Mouse (Mus musculus) MEL (cell line): ENCODE measurements around the gene Zfp512b. TPM values are rescaled to one million over a fixed set of nuclear protein-coding genes. Genes with fewer than 3 reads are reported as not detected.
A peak's percentile ranks its signal among the peaks of the same experiment; 100 is the strongest.

Experiments used
- DNase-seq: peaks from one replicate; pipeline ENCODE4 v3.0.0; 2011; ENCODE audit warnings: low read depth, low spot score
- H3K27ac ChIP-seq: 2 replicates; pipeline ENCODE4 v1.5.1; 2012; ENCODE audit warnings: low read depth, mild to moderate bottlenecking, control low read depth, low read length, moderate library complexity; ENCODE audit not compliant: control insufficient read depth
- H3K27me3 ChIP-seq, 2 experiments: fragments of 150-350 bp in 1 of 2; sonication (generic) in 1 of 2; 2 replicates each; pipeline ENCODE4 v1.6.1; 2012; ENCODE audit warnings: low read length in 2 of 2, mild to moderate bottlenecking in 2 of 2, improper control_type of control experiment in 1 of 2, moderate library complexity in 1 of 2; ENCODE audit not compliant: insufficient read depth in 2 of 2, control insufficient read depth in 1 of 2
- H3K36me3 ChIP-seq, 2 experiments: 2 replicates each; pipeline ENCODE4 v1.6.1; 2012 to 2014; ENCODE audit warnings: low read length in 2 of 2, improper control_type of control experiment in 1 of 2, inconsistent platforms in 1 of 2, mild to moderate bottlenecking in 1 of 2; ENCODE audit not compliant: insufficient read depth in 2 of 2, control insufficient read depth in 1 of 2
- H3K4me1 ChIP-seq, 2 experiments: fragments of 150-350 bp in 1 of 2; sonication (generic) in 1 of 2; 2 replicates each; pipeline ENCODE4 v1.6.1; 2012; ENCODE audit warnings: low read length in 2 of 2, improper control_type of control experiment in 1 of 2, mild to moderate bottlenecking in 1 of 2; ENCODE audit not compliant: insufficient read depth in 2 of 2, control insufficient read depth in 1 of 2
- H3K4me3 ChIP-seq, 2 experiments: fragments of 150-350 bp in 1 of 2; sonication (generic) in 1 of 2; 2 replicates each; pipeline ENCODE4 v1.5.1; 2012; ENCODE audit warnings: low read depth in 2 of 2, low read length in 2 of 2, mild to moderate bottlenecking in 2 of 2, moderate library complexity in 2 of 2, control low read depth in 1 of 2, improper control_type of control experiment in 1 of 2; ENCODE audit not compliant: control insufficient read depth in 1 of 2, insufficient read depth in 1 of 2
- H3K79me2 ChIP-seq: 2 replicates; pipeline ENCODE4 v1.6.1; 2012; ENCODE audit warnings: mild to moderate bottlenecking, low read length, moderate library complexity; ENCODE audit not compliant: control insufficient read depth, poor library complexity, insufficient read depth
- H3K9ac ChIP-seq: 2 replicates; pipeline ENCODE4 v1.6.1; 2012; ENCODE audit warnings: low read depth, mild to moderate bottlenecking, control low read depth, low read length, moderate library complexity; ENCODE audit not compliant: control insufficient read depth, poor library complexity, severe bottlenecking
- H3K9me3 ChIP-seq: fragments of 150-350 bp; sonication (generic); replicated peaks from 2 replicates; pipeline ENCODE4 v1.6.1; 2012; ENCODE audit warnings: mild to moderate bottlenecking, low read length, improper control_type of control experiment, moderate library complexity; ENCODE audit not compliant: insufficient read depth
- EP300 ChIP-seq, 2 experiments: IDR thresholded peaks; 2 replicates each; pipeline ENCODE4 v1.6.1; 2011; ENCODE audit warnings: improper control_type of control experiment in 2 of 2, low read length in 2 of 2, low read depth in 1 of 2, mild to moderate bottlenecking in 1 of 2
- ETS1 ChIP-seq: IDR thresholded peaks from 2 replicates; pipeline ENCODE4 v1.6.1; 2012; ENCODE audit warnings: low read depth, mild to moderate bottlenecking, inconsistent platforms, low read length, improper control_type of control experiment, moderate library complexity
- GATA1 ChIP-seq: IDR thresholded peaks from 2 replicates; pipeline ENCODE4 v1.6.1; 2011; ENCODE audit warnings: low read depth, low read length, improper control_type of control experiment
- KAT2A ChIP-seq: conservative IDR thresholded peaks from 2 replicates; pipeline ENCODE4 v1.6.1; 2012; ENCODE audit warnings: low read depth, low read length, improper control_type of control experiment, inconsistent platforms
- MAZ ChIP-seq: IDR thresholded peaks from 2 replicates; pipeline ENCODE4 v1.6.1; 2012; ENCODE audit warnings: low read depth, mild to moderate bottlenecking, inconsistent platforms, low read length, improper control_type of control experiment
- MYB ChIP-seq: IDR thresholded peaks from 2 replicates; pipeline ENCODE4 v1.6.1; 2011; ENCODE audit warnings: mild to moderate bottlenecking, low read depth, low read length, improper control_type of control experiment
- MYC ChIP-seq: IDR thresholded peaks from 2 replicates; pipeline ENCODE4 v1.6.1; 2011; ENCODE audit warnings: low read depth, mild to moderate bottlenecking, low read length, improper control_type of control experiment, moderate library complexity
- NRF1 ChIP-seq: IDR thresholded peaks from 2 replicates; pipeline ENCODE4 v1.6.1; 2014; ENCODE audit warnings: low read depth, mild to moderate bottlenecking, inconsistent platforms, low read length, improper control_type of control experiment, moderate library complexity; ENCODE audit not compliant: poor library complexity, insufficient read depth, severe bottlenecking
- POLR2A ChIP-seq, 2 experiments: IDR thresholded peaks; 2 replicates each; pipeline ENCODE4 v1.6.1; 2011 to 2012; ENCODE audit warnings: low read length in 2 of 2, mild to moderate bottlenecking in 2 of 2, control low read depth in 1 of 2, improper control_type of control experiment in 1 of 2, low read depth in 1 of 2, moderate library complexity in 1 of 2; ENCODE audit not compliant: control insufficient read depth in 1 of 2, insufficient read depth in 1 of 2, poor library complexity in 1 of 2
- POLR2AphosphoS5 ChIP-seq: IDR thresholded peaks from 2 replicates; pipeline ENCODE4 v1.6.1; 2012; ENCODE audit warnings: low read depth, borderline replicate concordance, mild to moderate bottlenecking, inconsistent platforms, low read length, moderate library complexity, mixed read lengths
- TCF12 ChIP-seq: IDR thresholded peaks from 2 replicates; pipeline ENCODE4 v1.6.1; 2014; ENCODE audit warnings: low read depth, mild to moderate bottlenecking, inconsistent platforms, low read length, improper control_type of control experiment, moderate library complexity
- ZMIZ1 ChIP-seq: IDR thresholded peaks from 2 replicates; pipeline ENCODE4 v1.6.1; 2012; ENCODE audit warnings: low read depth, mild to moderate bottlenecking, inconsistent platforms, low read length, improper control_type of control experiment, moderate library complexity
- polyA plus RNA-seq, 2 experiments: library from polyadenylated mRNA; stranded (reverse) in 1 of 2; unstranded in 1 of 2; fragments of >175 nt in 1 of 2; fragments of >200 nt in 1 of 2; gene quantifications; 2 replicates each; pipeline versions ENCODE4 v1.2.1 to v1.2.4; 2012; ENCODE audit warnings: low replicate concordance in 2 of 2, low read depth in 1 of 2; ENCODE audit not compliant: insufficient read length in 2 of 2, insufficient read depth in 1 of 2, missing spikeins in 1 of 2
- total RNA-seq: library from RNA; depleted of rRNA; stranded (reverse); fragments of 300-350 nt; gene quantifications from 2 replicates; pipeline ENCODE4 v1.2.3, GENCODE M21; 2012

Zfp512b gene
- total and polyA plus RNA-seq, 3 experiments = 15.5 to 37.6 TPM; not detected in 1

GRCm38 (mm10) chr2:181576613-181577012, 16.0 kb downstream of the Zfp512b start:
- Histone ChIP-seq H3K36me3 (peaks cover 0 to 19% of the 10 kb centered on the region in 2 experiments; a peak in 2 of 4 replicates), H3K27me3 (no peaks in the 10 kb centered on the region), H3K9ac (no peak overlapping the region), H3K9me3 (no peaks in the 10 kb centered on the region), H3K27ac (no peak overlapping the region), H3K4me1 (peaks cover 15 to 20% of the 10 kb centered on the region in 2 experiments; a peak in 3 of 4 replicates), H3K4me3 (no peak overlapping the region), H3K79me2 (peaks cover 8% of the 10 kb centered on the region)
- DNase-seq = no peak
- TF ChIP-seq GATA1 (peak; percentile 58), TCF12 (peak; percentile 33; the same call in 1 of the 2 replicates), EP300 (IDR thresholded peaks at IDR 0.05; ENCODE audit: low read depth in 1 of 2, low read length in 2 of 2) (peak in 1 of 2 experiments; percentile 42; a peak in 1 of 4 replicates), MYB (no peak), ETS1 (no peak)

GRCm38 (mm10) chr2:181574921-181575545, 17.6 kb downstream of the Zfp512b start:
- no peak for TF ChIP-seq POLR2A (IDR thresholded peaks at IDR 0.05; ENCODE audit: control insufficient read depth in 1 of 2, insufficient read depth in 1 of 2, low read depth in 1 of 2, low read length in 2 of 2, poor library complexity in 1 of 2)
- TF ChIP-seq NRF1 = no peak
- no peak for TF ChIP-seq KAT2A
- no peak for TF ChIP-seq ZMIZ1
- no peaks in the 10 kb centered on the region for H3K79me2 ChIP-seq
- DNase-seq = no peak
- peaks cover 15 to 20% of the 10 kb centered on the region in 2 experiments; a peak in 3 of 4 replicates for H3K4me1 ChIP-seq
- H3K4me3 ChIP-seq = no peak overlapping the region
- H3K9ac ChIP-seq = no peak overlapping the region
- H3K27me3 ChIP-seq = no peaks in the 10 kb centered on the region
- H3K36me3 ChIP-seq = peaks cover 0 to 19% of the 10 kb centered on the region in 2 experiments; a peak in 2 of 4 replicates
- H3K9me3 ChIP-seq = no peaks in the 10 kb centered on the region
- H3K27ac ChIP-seq = no peak overlapping the region

GRCm38 (mm10) chr2:181573961-181574360, 18.6 kb downstream of the Zfp512b start:
- no peak overlapping the region for H3K4me3 ChIP-seq
- no peak overlapping the region for H3K27ac ChIP-seq
- H3K36me3 ChIP-seq = peaks cover 0 to 19% of the 10 kb centered on the region in 2 experiments; a peak in 2 of 4 replicates
- H3K27me3 ChIP-seq = no peaks in the 10 kb centered on the region
- DNase-seq = no peak
- no peak overlapping the region for H3K9ac ChIP-seq
- no peak for TF ChIP-seq MAZ
- TF ChIP-seq MYC = no peak
- TF ChIP-seq POLR2AphosphoS5 = no peak
- H3K79me2 ChIP-seq = no peaks in the 10 kb centered on the region
- peaks cover 15 to 20% of the 10 kb centered on the region in 2 experiments; a peak in 3 of 4 replicates for H3K4me1 ChIP-seq
- H3K9me3 ChIP-seq = no peaks in the 10 kb centered on the region
